Mouse (Mus musculus) ZHBTc4 (cell line): ENCODE measurements around the gene Gm21915.

Source experiments
- DNase-seq: peaks from one replicate; pipeline ENCODE4 v3.0.0-alpha.2; 2011; ENCODE audit warnings: low read depth, low spot score

Gene Gm21915

DNA sequence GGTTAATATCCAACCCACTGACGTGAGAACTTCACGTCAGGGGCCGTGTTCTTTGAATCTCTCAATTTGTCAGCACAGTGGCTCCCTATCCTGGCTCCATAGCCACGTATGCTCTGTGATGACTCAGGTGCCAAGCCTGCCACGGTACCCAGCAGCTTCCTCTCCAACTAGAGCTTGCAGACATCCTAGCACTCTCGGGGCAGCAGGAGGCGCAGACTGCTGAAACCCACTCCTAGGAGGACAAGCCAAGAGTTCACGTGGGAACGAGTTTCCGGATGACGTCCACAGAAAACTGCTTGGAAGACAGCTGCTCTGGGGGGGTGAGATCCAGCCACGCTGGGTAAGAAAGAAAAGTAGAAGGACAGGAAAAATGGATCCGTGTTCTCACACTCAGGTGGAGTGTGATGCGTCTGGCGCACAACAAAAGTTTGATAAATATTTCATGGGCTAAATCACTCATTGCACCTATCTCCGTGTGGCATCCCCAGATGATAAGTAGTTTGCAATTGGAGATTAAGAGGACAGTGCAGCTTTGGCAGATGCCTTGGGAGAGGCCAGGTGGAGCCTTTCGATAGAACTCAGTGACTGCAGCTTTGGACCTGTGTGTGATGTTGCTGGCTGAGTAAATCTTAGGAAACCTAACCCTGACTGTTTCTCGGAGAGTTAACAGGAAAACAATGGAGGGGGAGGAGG, 46.9 kb downstream of the Gm21915 start:
- no peak for DNase-seq

DNA sequence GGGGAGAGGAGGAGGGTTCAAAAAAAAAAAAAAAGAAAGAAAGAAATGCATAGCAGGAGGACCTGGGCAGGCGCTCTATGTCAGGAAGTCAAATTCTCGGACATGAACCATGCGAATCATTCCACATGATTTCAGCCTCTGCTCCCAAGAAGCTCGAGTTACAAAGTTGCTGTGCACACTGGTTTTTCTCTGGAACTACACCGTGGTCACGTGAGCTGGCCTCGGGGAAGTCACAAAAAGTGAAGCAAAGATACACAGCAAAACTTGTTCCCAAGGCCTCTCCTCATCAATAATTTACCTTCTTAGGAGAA, 47.4 kb downstream of the Gm21915 start:
- no peak for DNase-seq
